Mouse (Mus musculus) stomach, postnatal 0 days (tissue): ENCODE measurements around the gene Gas2.

Experiments
- CTCF ChIP-seq: IDR thresholded peaks from 2 replicates; pipeline ENCODE4 v1.5.1; 2016; ENCODE audit warnings: antibody characterized with exemption, low read depth, mild to moderate bottlenecking, moderate library complexity
- EP300 ChIP-seq: optimal IDR thresholded peaks from 2 replicates; pipeline ENCODE3; 2016; ENCODE audit warnings: antibody characterized with exemption

DNA sequence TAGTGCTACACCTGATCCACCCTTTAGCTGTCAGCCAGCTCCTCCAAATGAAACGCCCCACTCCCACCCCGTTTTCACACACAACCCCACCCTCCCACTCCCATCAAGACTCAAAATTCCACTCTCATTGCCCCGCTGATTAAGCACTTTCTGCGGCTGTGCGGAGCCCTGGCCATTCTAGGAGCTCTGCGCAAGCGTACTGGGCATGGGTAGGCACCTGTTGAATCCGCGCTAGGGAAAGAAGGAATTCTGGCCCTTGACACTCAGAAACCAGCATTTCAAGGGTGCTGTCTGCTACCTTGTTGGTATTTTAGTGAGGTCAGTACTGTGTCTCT lies 144.4 kb downstream of the Gas2 start:
- TF ChIP-seq CTCF (no peak), EP300 (no peak)
